Mouse (Mus musculus) cerebellum, adult 2 months (tissue): ENCODE measurements around the gene Ppp2ca. TPM values are rescaled to one million over a fixed set of nuclear protein-coding genes. Genes with fewer than 3 reads are reported as not detected.

Source experiments
- DNase-seq, 2 experiments: peaks; one replicate each; pipeline ENCODE4 v3.0.0; 2021
- H3K27ac ChIP-seq: fragments of 200-500 bp; 2 replicates; pipeline ENCODE4 v1.5.1; 2012; ENCODE audit warnings: low read length, control low read depth, inconsistent platforms; ENCODE audit not compliant: insufficient read depth
- H3K27me3 ChIP-seq: fragments of 200-500 bp; 2 replicates; pipeline ENCODE4 v1.6.1; 2012; ENCODE audit warnings: inconsistent platforms, mild to moderate bottlenecking, low read length, moderate library complexity; ENCODE audit not compliant: control insufficient read depth, insufficient read depth
- H3K4me1 ChIP-seq: fragments of 200-500 bp; 2 replicates; pipeline ENCODE4 v1.6.1; 2011; ENCODE audit warnings: low read length; ENCODE audit not compliant: control insufficient read depth, insufficient read depth
- H3K4me3 ChIP-seq: fragments of 200-500 bp; replicated peaks from 2 replicates; pipeline ENCODE3; 2011; ENCODE audit warnings: mild to moderate bottlenecking, low read depth, low read length, control low read depth; ENCODE audit not compliant: insufficient read depth
- CTCF ChIP-seq: fragments of 200-500 bp; IDR thresholded peaks from 2 replicates; pipeline ENCODE4 v1.5.1; 2011; ENCODE audit warnings: low read depth, mild to moderate bottlenecking, control low read depth, low read length, moderate library complexity, borderline replicate concordance; ENCODE audit not compliant: insufficient read depth
- POLR2A ChIP-seq: fragments of 200-500 bp; IDR thresholded peaks from 2 replicates; pipeline ENCODE4 v1.6.1; 2011; ENCODE audit warnings: low read length, control low read depth, borderline replicate concordance; ENCODE audit not compliant: insufficient read depth
- whole genome bisulfite sequencing: fragments of 180-500 bp; shearing (Covaris S2); methylation state at CpG from one replicate; pipeline ENCODE4 v1.1.7; 2018; 5-methylcytosine and 5-hydroxymethylcytosine counted together
- polyA plus RNA-seq: library from polyadenylated mRNA; depleted of rRNA; stranded (reverse); fragments of >200 nt; gene quantifications from 2 replicates; pipeline ENCODE4 v1.2.3, GENCODE M21; 2012; rRNA removed

The Ppp2ca gene
- polyA plus RNA-seq = 112 and 113 TPM in 2 replicates

GRCm38 (mm10) chr11:52098398-52098946, at the start of gene Ppp2ca:
TSS of gene Ppp2ca (plus strand) at chr11:52098681.
- Histone ChIP-seq H3K27ac (peak within 1 kb of the TSS; percentile 97), H3K4me3 (peak within 1 kb of the TSS; percentile 72), H3K4me1 (peaks cover 17% of the 10 kb centered on the region; the same call in 1 of the 2 replicates), H3K27me3 (no peaks in the 10 kb centered on the region)
- TF ChIP-seq CTCF (no peak), POLR2A (peak; percentile 75)
- 1% methylated on average over 53 of the region's 53 CpGs for WGBS
- DNase-seq = peak; percentile 99

GRCm38 (mm10) chr11:52053371-52053770, 45.1 kb upstream of the Ppp2ca start:
- TF ChIP-seq POLR2A = no peak
- TF ChIP-seq CTCF = no peak
- 58% methylated on average over 6 of the region's 6 CpGs for WGBS
- no peak for DNase-seq

GRCm38 (mm10) chr11:52054728-52055127, 43.8 kb upstream of the Ppp2ca start:
- Histone ChIP-seq H3K4me1 (no peaks in the 10 kb centered on the region), H3K4me3 (no peak overlapping the region), H3K27me3 (no peaks in the 10 kb centered on the region), H3K27ac (no peak overlapping the region)
- TF ChIP-seq CTCF (no peak), POLR2A (no peak)
- WGBS = 65% methylated on average over 3 of the region's 3 CpGs
- no peak for DNase-seq

More at GRCm38 (mm10) chr11:52053371-52053770, 45.1 kb upstream of the Ppp2ca start:
- no peak overlapping the region for H3K27ac ChIP-seq
- H3K4me3 ChIP-seq = no peak overlapping the region
- H3K4me1 ChIP-seq = no peaks in the 10 kb centered on the region
- no peaks in the 10 kb centered on the region for H3K27me3 ChIP-seq

GRCm38 (mm10) chr11:52056198-52056597, 42.3 kb upstream of the Ppp2ca start:
- no peak for DNase-seq
- Histone ChIP-seq H3K27ac (no peak overlapping the region), H3K4me1 (no peaks in the 10 kb centered on the region), H3K4me3 (no peak overlapping the region), H3K27me3 (no peaks in the 10 kb centered on the region)
- WGBS = 74% methylated on average over 5 of the region's 5 CpGs
- no peak for TF ChIP-seq CTCF
- TF ChIP-seq POLR2A = no peak

- H3K27ac ChIP-seq = no peak overlapping the region
- WGBS = 70% methylated on average over 5 of the region's 5 CpGs
- H3K4me3 ChIP-seq = no peak overlapping the region
- H3K27me3 ChIP-seq = no peaks in the 10 kb centered on the region
- no peak for TF ChIP-seq CTCF
- TF ChIP-seq POLR2A = no peak
- no peak for DNase-seq
- no peaks in the 10 kb centered on the region for H3K4me1 ChIP-seq
Measured at GRCm38 (mm10) chr11:52059001-52059400, 39.5 kb upstream of the Ppp2ca start.

- H3K4me3 ChIP-seq = no peak overlapping the region
- WGBS = 95% methylated on average over 4 of the region's 4 CpGs
- no peaks in the 10 kb centered on the region for H3K27me3 ChIP-seq
- no peak for TF ChIP-seq CTCF
- no peak for TF ChIP-seq POLR2A
- no peak for DNase-seq
- no peaks in the 10 kb centered on the region for H3K4me1 ChIP-seq
- no peak overlapping the region for H3K27ac ChIP-seq
Measured at GRCm38 (mm10) chr11:52060315-52060714, 38.2 kb upstream of the Ppp2ca start.

GRCm38 (mm10) chr11:52062406-52062805, 36.1 kb upstream of the Ppp2ca start:
- H3K4me1 ChIP-seq = no peaks in the 10 kb centered on the region
- TF ChIP-seq POLR2A (no peak), CTCF (no peak)
- H3K27me3 ChIP-seq = no peaks in the 10 kb centered on the region
- 96% methylated on average over 5 of the region's 5 CpGs for WGBS
- H3K27ac ChIP-seq = no peak overlapping the region
- no peak overlapping the region for H3K4me3 ChIP-seq
- no peak for DNase-seq

GRCm38 (mm10) chr11:52064398-52064797, 34.1 kb upstream of the Ppp2ca start:
- no peak overlapping the region for H3K27ac ChIP-seq
- TF ChIP-seq CTCF (peak; percentile 46), POLR2A (no peak)
- no peaks in the 10 kb centered on the region for H3K4me1 ChIP-seq
- 54% methylated on average over 3 of the region's 3 CpGs for WGBS
- DNase-seq = no peak
- H3K27me3 ChIP-seq = no peaks in the 10 kb centered on the region
- no peak overlapping the region for H3K4me3 ChIP-seq

GRCm38 (mm10) chr11:52065841-52066240, 32.6 kb upstream of the Ppp2ca start:
- no peak for DNase-seq
- no peak for TF ChIP-seq CTCF
- TF ChIP-seq POLR2A = no peak
- 36% methylated on average over 5 of the region's 5 CpGs for WGBS

More at GRCm38 (mm10) chr11:52065841-52066240, 32.6 kb upstream of the Ppp2ca start:
- Histone ChIP-seq H3K4me1 (no peaks in the 10 kb centered on the region), H3K4me3 (no peak overlapping the region), H3K27ac (no peak overlapping the region), H3K27me3 (no peaks in the 10 kb centered on the region)
